Mouse (Mus musculus): ENCODE measurements at regions not wholly inside any gene's neighbourhood (a gene's known extent, or its start where the extent isn't known, plus 50 kb on each side); places are given as distances from the start of the nearest gene placed in this dataset.
A peak's percentile ranks its signal among the peaks of the same experiment; 100 is the strongest.

DNA sequence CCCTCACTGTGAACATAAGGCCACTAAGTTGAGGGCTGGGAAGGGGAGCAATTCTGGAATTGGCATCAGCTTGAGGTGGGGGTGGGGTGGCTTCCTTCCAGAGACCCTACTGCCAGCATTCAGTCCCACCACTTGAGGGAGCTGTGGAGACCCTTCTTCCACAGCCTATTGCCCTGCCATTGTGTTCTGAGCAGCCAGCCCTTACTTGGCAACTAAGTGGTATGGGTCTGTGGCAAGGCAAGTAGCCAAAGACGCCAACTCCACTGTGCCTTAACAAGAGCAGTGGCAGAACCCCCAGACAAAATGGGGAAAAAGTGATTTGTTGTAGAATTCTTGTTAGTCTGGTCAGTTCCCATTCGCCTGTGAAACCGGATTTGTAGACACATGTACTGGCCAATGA is 365.4 kb upstream of the Gm26657 start:
- DNase-seq (ENCODE audit: low spot score), result no peak
- H3K9ac ChIP-seq (ENCODE audit: low read depth, low read length), result no peak overlapping the region
- no peaks in the 10 kb centered on the region for H3K36me3 ChIP-seq (ENCODE audit: control insufficient read depth, insufficient read depth, low read length)
- ATAC-seq (ENCODE audit: low FRiP score), result no peak
- no peaks in the 10 kb centered on the region for H3K4me1 ChIP-seq (replicated peaks; ENCODE audit: control insufficient read depth, insufficient read depth, low read length)
- no peak overlapping the region for H3K4me3 ChIP-seq (ENCODE audit: low read depth, low read length)
- no peak overlapping the region for H3K27ac ChIP-seq (ENCODE audit: low read depth, low read length)
- 96% methylated on average over 3 of the region's 3 CpGs for WGBS
- no peak overlapping the region for H3K4me2 ChIP-seq (replicated peaks; ENCODE audit: low read depth, low read length)
- no peaks in the 10 kb centered on the region for H3K27me3 ChIP-seq (ENCODE audit: control insufficient read depth, insufficient read depth, low read length)
- no peaks in the 10 kb centered on the region for H3K9me3 ChIP-seq (ENCODE audit: control insufficient read depth, low read length)

DNA sequence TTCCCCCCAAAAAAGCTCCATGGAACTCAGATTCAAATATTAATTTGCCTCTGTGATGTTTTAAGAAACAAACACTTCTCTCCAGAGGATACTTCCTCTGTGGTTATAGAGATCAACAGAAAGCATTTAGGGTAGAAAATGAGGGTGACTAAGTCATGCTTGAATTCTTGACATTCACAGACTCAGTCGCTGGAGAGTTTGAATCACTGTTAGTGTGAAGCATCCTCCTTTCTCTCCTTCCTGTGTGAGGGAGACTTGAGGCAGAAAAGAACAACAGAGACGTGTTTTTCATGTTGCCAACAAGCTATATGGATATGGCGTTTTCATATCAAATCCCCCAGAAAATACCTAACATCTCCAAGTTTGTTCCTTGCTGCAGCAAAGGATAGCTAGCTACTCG is 366.1 kb upstream of the Gm26657 start:
- no peak for DNase-seq (ENCODE audit: low spot score)
- 80% methylated on average over 4 of the region's 4 CpGs for WGBS
- Histone ChIP-seq H3K36me3 (ENCODE audit: control insufficient read depth, insufficient read depth, low read length) (no peaks in the 10 kb centered on the region), H3K4me3 (ENCODE audit: low read depth, low read length) (no peak overlapping the region), H3K27ac (ENCODE audit: low read depth, low read length) (no peak overlapping the region), H3K27me3 (ENCODE audit: control insufficient read depth, insufficient read depth, low read length) (no peaks in the 10 kb centered on the region), H3K4me2 (replicated peaks; ENCODE audit: low read depth, low read length) (no peak overlapping the region), H3K4me1 (replicated peaks; ENCODE audit: control insufficient read depth, insufficient read depth, low read length) (no peaks in the 10 kb centered on the region), H3K9me3 (ENCODE audit: control insufficient read depth, low read length) (no peaks in the 10 kb centered on the region), H3K9ac (ENCODE audit: low read depth, low read length) (no peak overlapping the region)
- ATAC-seq (ENCODE audit: low FRiP score), result no peak

- 85% methylated on average over 4 of the region's 4 CpGs for WGBS
- no peaks in the 10 kb centered on the region for H3K36me3 ChIP-seq (ENCODE audit: control insufficient read depth, insufficient read depth, low read length)
- ATAC-seq (ENCODE audit: low FRiP score), result no peak
Measured at GRCm38 (mm10) chr4:56373167-56373566, 366.7 kb upstream of the Gm26657 start.

DNA sequence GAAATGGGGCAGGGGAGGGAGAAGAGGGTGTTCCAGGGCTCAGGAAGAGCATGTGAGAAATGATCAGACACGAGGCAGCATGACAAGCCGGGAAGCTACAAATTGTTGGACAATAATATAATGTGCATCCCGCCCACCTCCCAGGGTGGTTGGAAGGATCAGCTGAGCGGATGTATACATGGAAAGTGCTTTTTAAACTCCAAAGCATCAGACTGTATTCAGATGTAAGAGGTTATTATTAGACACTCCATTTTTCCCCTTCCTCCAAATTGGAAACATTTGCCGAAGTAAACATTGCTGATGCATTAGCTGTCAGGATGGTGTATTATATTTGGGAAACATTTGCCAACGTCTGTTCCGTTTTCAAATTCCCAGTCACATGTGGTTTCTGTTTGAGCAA is 367.2 kb upstream of the Gm26657 start:
- Histone ChIP-seq H3K27ac (ENCODE audit: low read depth, low read length) (no peak overlapping the region), H3K36me3 (ENCODE audit: control insufficient read depth, insufficient read depth, low read length) (no peaks in the 10 kb centered on the region), H3K4me3 (ENCODE audit: low read depth, low read length) (no peak overlapping the region), H3K9me3 (ENCODE audit: control insufficient read depth, low read length) (no peaks in the 10 kb centered on the region), H3K4me1 (replicated peaks; ENCODE audit: control insufficient read depth, insufficient read depth, low read length) (no peaks in the 10 kb centered on the region), H3K9ac (ENCODE audit: low read depth, low read length) (no peak overlapping the region), H3K4me2 (replicated peaks; ENCODE audit: low read depth, low read length) (no peak overlapping the region), H3K27me3 (ENCODE audit: control insufficient read depth, insufficient read depth, low read length) (no peaks in the 10 kb centered on the region)
- DNase-seq (ENCODE audit: low spot score) (no peak), ATAC-seq (ENCODE audit: low FRiP score) (no peak)
- WGBS, result 73% methylated on average over 7 of the region's 7 CpGs

More at GRCm38 (mm10) chr4:56373167-56373566, 366.7 kb upstream of the Gm26657 start:
- DNase-seq (ENCODE audit: low spot score), result no peak
- H3K27me3 ChIP-seq (ENCODE audit: control insufficient read depth, insufficient read depth, low read length), result no peaks in the 10 kb centered on the region
- no peaks in the 10 kb centered on the region for H3K4me1 ChIP-seq (replicated peaks; ENCODE audit: control insufficient read depth, insufficient read depth, low read length)
- no peak overlapping the region for H3K4me3 ChIP-seq (ENCODE audit: low read depth, low read length)
- H3K9ac ChIP-seq (ENCODE audit: low read depth, low read length), result no peak overlapping the region
- H3K4me2 ChIP-seq (replicated peaks; ENCODE audit: low read depth, low read length), result no peak overlapping the region
- H3K9me3 ChIP-seq (ENCODE audit: control insufficient read depth, low read length), result no peaks in the 10 kb centered on the region
- no peak overlapping the region for H3K27ac ChIP-seq (ENCODE audit: low read depth, low read length)

GRCm38 (mm10) chr4:56364594-56364993 is 375.3 kb upstream of the Gm26657 start:
- DNase-seq (ENCODE audit: low spot score), result no peak
- Histone ChIP-seq H3K4me1 (replicated peaks; ENCODE audit: control insufficient read depth, insufficient read depth, low read length) (no peaks in the 10 kb centered on the region), H3K4me3 (ENCODE audit: low read depth, low read length) (no peak overlapping the region), H3K4me2 (replicated peaks; ENCODE audit: low read depth, low read length) (no peak overlapping the region), H3K36me3 (ENCODE audit: control insufficient read depth, insufficient read depth, low read length) (no peaks in the 10 kb centered on the region), H3K27ac (ENCODE audit: low read depth, low read length) (no peak overlapping the region), H3K9me3 (ENCODE audit: control insufficient read depth, low read length) (no peaks in the 10 kb centered on the region), H3K9ac (ENCODE audit: low read depth, low read length) (no peak overlapping the region), H3K27me3 (ENCODE audit: control insufficient read depth, insufficient read depth, low read length) (no peaks in the 10 kb centered on the region)
- ATAC-seq (ENCODE audit: low FRiP score), result no peak
- WGBS, result 83% methylated on average over 6 of the region's 6 CpGs

DNA sequence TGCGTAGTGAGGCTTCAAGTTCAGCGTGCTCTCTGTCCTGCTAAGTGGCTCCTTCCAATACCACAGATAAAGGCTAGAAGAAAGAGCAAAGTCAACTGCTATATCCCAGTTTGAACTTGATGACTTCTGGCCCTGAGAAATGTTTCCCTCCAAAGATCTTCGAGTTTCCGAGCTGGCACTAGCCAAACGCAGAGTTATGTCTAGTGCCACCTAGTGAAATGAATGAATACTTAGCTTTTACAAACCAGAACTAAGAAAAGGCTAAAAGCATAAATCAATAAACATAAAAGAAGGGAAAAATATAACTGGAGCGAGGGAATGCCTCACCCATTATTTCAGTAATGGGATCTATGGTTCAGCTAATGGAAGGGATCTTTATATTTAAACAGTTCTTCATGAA is 377.7 kb upstream of the Gm26657 start:
- DNase-seq (ENCODE audit: low spot score) (peak; percentile 11), ATAC-seq (ENCODE audit: low FRiP score) (no peak)
- H3K27me3 ChIP-seq (ENCODE audit: control insufficient read depth, insufficient read depth, low read length), result no peaks in the 10 kb centered on the region
- no peak overlapping the region for H3K4me3 ChIP-seq (ENCODE audit: low read depth, low read length)
- H3K36me3 ChIP-seq (ENCODE audit: control insufficient read depth, insufficient read depth, low read length), result no peaks in the 10 kb centered on the region
- no peak overlapping the region for H3K9ac ChIP-seq (ENCODE audit: low read depth, low read length)
- no peaks in the 10 kb centered on the region for H3K4me1 ChIP-seq (replicated peaks; ENCODE audit: control insufficient read depth, insufficient read depth, low read length)
- 70% methylated on average over 6 of the region's 6 CpGs for WGBS
- no peak overlapping the region for H3K4me2 ChIP-seq (replicated peaks; ENCODE audit: low read depth, low read length)
- no peak overlapping the region for H3K27ac ChIP-seq (ENCODE audit: low read depth, low read length)
- no peaks in the 10 kb centered on the region for H3K9me3 ChIP-seq (ENCODE audit: control insufficient read depth, low read length)

GRCm38 (mm10) chr4:56349216-56349615 is 390.7 kb upstream of the Gm26657 start:
- no peak for DNase-seq (ENCODE audit: low spot score)
- no peak overlapping the region for H3K9ac ChIP-seq (ENCODE audit: low read depth, low read length)
- no peak overlapping the region for H3K27ac ChIP-seq (ENCODE audit: low read depth, low read length)
- no peak for ATAC-seq (ENCODE audit: low FRiP score)
- WGBS, result 92% methylated on average over 5 of the region's 5 CpGs
- H3K9me3 ChIP-seq (ENCODE audit: control insufficient read depth, low read length), result no peaks in the 10 kb centered on the region
- H3K27me3 ChIP-seq (ENCODE audit: control insufficient read depth, insufficient read depth, low read length), result no peaks in the 10 kb centered on the region
- no peak overlapping the region for H3K4me3 ChIP-seq (ENCODE audit: low read depth, low read length)
- no peak overlapping the region for H3K4me2 ChIP-seq (replicated peaks; ENCODE audit: low read depth, low read length)
- no peaks in the 10 kb centered on the region for H3K4me1 ChIP-seq (replicated peaks; ENCODE audit: control insufficient read depth, insufficient read depth, low read length)
- H3K36me3 ChIP-seq (ENCODE audit: control insufficient read depth, insufficient read depth, low read length), result no peaks in the 10 kb centered on the region

DNA sequence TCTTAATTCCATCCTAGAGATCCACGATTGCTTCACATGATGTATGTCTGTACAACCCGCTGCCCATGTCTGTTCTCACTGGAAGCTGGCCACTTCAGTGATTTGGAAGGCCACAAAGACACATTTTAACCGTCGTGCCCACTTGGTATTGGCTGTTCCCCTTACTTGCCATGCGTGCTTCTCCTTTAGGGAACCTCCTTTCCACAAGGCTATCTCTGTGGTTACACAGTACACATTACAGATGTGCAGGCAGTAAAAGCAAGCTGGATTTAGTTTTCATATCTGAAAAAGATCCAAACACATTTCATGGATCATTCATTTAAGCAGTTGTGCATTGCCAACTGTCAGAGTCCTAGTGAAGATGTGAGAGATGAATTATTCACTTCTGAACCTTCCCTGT is 414.7 kb upstream of the Gm26657 start:
- 95% methylated on average over 5 of the region's 5 CpGs for WGBS
- no peaks in the 10 kb centered on the region for H3K36me3 ChIP-seq (ENCODE audit: control insufficient read depth, insufficient read depth, low read length)
- no peak overlapping the region for H3K27ac ChIP-seq (ENCODE audit: low read depth, low read length)
- no peak overlapping the region for H3K9ac ChIP-seq (ENCODE audit: low read depth, low read length)
- ATAC-seq (ENCODE audit: low FRiP score) (no peak), DNase-seq (ENCODE audit: low spot score) (no peak)
- H3K4me3 ChIP-seq (ENCODE audit: low read depth, low read length), result no peak overlapping the region
- H3K4me1 ChIP-seq (replicated peaks; ENCODE audit: control insufficient read depth, insufficient read depth, low read length), result no peaks in the 10 kb centered on the region
- H3K9me3 ChIP-seq (ENCODE audit: control insufficient read depth, low read length), result no peaks in the 10 kb centered on the region
- H3K27me3 ChIP-seq (ENCODE audit: control insufficient read depth, insufficient read depth, low read length), result no peaks in the 10 kb centered on the region
- H3K4me2 ChIP-seq (replicated peaks; ENCODE audit: low read depth, low read length), result no peak overlapping the region

DNA sequence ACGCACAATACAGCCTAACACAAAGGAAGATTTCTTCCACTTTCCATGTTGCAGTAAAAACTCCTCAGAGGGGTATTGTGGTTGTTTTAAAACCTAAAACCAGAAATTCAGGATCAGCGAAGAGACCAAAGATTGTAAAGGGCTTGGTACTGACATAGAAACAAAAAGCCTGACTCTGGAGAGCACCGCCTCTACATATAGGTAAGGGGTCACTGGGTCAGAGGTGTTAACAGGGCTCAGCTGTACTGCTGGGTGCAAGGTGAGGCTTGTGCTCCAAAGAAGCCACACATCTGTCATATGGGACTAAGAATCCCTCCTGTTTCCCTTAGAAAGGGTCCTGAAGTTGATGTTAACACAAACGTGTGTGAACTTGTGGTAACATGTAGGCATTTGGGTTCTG is 420.7 kb upstream of the Gm26657 start:
- Histone ChIP-seq H3K9ac (ENCODE audit: low read depth, low read length) (no peak overlapping the region), H3K36me3 (ENCODE audit: control insufficient read depth, insufficient read depth, low read length) (no peaks in the 10 kb centered on the region), H3K4me1 (replicated peaks; ENCODE audit: control insufficient read depth, insufficient read depth, low read length) (no peaks in the 10 kb centered on the region), H3K27ac (ENCODE audit: low read depth, low read length) (no peak overlapping the region), H3K4me3 (ENCODE audit: low read depth, low read length) (no peak overlapping the region), H3K9me3 (ENCODE audit: control insufficient read depth, low read length) (no peaks in the 10 kb centered on the region), H3K27me3 (ENCODE audit: control insufficient read depth, insufficient read depth, low read length) (no peaks in the 10 kb centered on the region), H3K4me2 (replicated peaks; ENCODE audit: low read depth, low read length) (no peak overlapping the region)
- ATAC-seq (ENCODE audit: low FRiP score), result no peak
- no peak for DNase-seq (ENCODE audit: low spot score)
- WGBS, result 87% methylated on average over 4 of the region's 4 CpGs
